Mouse (Mus musculus) olfactory bulb, adult 2 months (tissue): ENCODE measurements around the gene Schip1.

Experiments
- CTCF ChIP-seq: fragments of 200-500 bp; IDR thresholded peaks from 2 replicates; pipeline ENCODE4 v1.5.1; 2012; ENCODE audit warnings: low read depth, mild to moderate bottlenecking, low read length, moderate library complexity; ENCODE audit not compliant: insufficient read depth
- POLR2A ChIP-seq: fragments of 200-500 bp; IDR thresholded peaks from 2 replicates; pipeline ENCODE4 v1.6.1; 2012; ENCODE audit warnings: mild to moderate bottlenecking, low read depth, low read length, moderate library complexity; ENCODE audit not compliant: insufficient read depth

- TF ChIP-seq CTCF: no peak
- no peak for TF ChIP-seq POLR2A
These were observed 524.7 kb downstream of the Schip1 start for GRCm38 (mm10) chr3:68589220-68589840.
